Mouse (Mus musculus) layer of hippocampus, postnatal 10 days (tissue): Measurements from ENCODE around the gene Irak4. TPM values are rescaled to one million over a fixed set of nuclear protein-coding genes. Genes with fewer than 3 reads are reported as not detected.

Experiments used
- DNase-seq, 2 experiments: peaks; one replicate each; pipeline ENCODE4 v3.0.0; 2021; ENCODE audit warnings: low spot score in 2 of 2
- total RNA-seq, 2 experiments: library from RNA; stranded (reverse); gene quantifications; 2 replicates each; pipeline ENCODE4 v1.2.3; 2021

Gene Irak4
- total RNA-seq, 2 experiments from 2014 or later = 1.7 to 1.9 TPM

DNA sequence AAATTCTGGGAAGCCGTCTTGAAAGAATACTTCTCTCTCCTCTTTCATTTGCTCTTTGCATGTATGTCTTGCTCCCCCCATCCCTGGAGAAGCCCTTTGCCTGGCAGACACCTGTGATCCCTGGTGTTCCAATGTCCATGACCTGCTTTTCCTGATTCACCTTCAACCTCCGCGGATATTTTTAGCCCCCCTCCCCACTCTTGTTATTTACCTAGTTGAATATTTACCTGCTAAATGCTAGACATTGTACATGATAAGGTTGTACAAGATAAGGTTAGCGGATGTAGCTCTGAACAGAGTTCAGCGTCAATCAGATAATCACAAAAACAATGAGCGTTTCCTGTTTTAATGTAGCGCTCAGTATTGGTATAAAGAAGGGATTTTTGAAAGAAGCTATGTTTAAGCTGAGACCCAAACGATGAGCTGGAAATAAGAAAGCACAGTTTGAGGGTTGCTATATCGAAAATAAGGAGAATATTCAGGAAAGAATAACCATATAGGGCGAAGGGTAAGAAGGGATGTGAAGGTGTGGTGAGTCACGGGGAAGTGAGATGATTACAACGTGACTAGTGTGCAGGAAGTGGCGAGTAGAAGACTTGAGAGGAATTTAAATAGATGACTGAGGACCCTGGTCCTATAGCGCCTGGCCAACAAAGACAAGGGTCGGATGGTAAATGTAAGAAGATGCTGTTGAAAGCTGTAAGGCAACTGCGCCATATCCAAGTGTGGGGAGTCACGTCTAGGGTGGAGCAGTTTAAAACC is 15.6 kb downstream of the Irak4 start:
- no peak for DNase-seq

DNA sequence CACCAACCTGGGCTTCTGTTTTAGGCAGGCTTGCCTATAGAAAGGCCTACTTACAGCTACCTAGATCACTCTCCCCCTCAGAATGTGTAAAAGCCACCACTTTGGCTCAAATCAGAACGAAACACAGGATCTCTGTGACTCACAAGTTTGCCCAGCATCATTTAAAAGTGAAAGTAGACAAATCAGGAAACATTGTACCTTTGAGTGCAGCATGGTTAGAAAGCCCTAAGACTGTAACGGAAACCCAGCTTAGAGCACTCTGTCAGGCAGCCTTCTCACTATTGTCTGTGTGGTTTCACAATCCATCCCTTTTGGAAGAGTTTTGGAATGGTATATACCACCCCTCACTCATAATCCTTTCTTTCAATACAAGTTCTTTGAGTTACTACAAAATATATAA is 21.5 kb downstream of the Irak4 start:
- DNase-seq = no peak

DNA sequence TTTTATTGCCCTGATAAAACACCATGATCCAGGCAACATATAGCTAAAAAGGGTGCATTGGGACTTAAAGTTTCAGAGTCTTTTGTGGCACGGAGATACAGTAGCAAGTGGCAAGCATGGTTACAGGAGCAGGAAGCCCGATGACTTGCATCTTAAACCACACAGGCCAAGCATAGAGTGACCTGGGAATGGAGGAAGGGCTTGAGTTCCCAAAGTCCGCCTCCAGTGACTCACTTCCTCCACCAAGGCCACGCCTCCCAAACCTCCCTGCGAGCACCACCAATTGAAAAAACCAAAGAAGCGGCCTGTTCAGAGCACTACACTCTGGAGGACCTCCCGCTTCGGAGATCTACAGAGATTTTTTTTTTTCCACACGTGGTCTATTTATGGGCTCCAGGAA is 22.4 kb downstream of the Irak4 start:
- DNase-seq = no peak

DNA sequence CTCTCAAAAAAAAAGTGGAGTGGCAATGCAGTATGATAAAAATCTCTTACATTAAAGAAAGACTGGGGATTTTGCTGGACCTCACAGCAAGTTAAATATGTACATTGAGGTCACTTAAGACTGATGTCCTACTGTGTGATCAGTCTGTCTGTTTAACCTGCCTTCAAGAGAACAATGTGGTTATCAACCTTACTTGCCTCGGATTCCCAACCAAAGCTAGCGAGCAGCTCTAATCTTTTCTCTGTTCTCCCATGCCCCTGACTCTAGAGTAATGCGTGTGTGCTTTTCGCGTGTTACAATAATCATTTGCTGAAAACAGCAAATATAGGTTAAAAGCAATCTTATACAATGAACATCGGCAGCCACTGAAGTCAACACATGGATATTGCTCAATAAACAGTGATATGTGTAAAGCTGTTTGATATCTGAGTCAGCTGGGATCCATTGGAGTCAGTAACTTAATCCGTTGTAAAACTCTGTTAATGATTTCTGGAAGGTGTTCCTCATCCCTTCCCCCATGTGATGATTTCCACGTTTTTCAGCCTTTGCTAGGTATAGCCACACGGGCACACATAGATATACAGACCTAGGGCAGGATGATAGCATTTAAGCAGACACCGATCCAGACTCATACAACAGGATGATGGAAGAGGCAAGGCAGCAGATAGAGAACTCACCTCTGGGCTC is 25.2 kb downstream of the Irak4 start:
- no peak for DNase-seq

DNA sequence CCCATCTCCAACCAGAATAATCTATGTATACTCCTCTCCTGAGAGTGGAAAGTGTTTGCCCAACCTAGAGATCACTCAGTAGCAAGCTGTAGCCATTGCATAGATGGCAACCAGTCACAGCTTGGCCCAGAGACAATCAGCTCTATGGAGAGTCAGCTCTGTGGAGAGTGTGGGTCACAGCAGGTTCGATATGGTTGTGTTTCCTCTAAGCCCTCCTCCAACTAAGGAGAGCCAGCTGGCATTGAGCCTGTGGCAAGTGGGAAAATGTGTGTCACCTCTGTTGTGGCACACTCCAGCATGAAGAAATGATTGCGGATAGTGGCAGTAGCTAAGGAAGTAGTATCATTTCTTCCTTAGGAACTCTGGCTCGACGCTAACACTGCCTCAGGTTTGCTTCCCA is 28.1 kb downstream of the Irak4 start:
- no peak for DNase-seq

DNA sequence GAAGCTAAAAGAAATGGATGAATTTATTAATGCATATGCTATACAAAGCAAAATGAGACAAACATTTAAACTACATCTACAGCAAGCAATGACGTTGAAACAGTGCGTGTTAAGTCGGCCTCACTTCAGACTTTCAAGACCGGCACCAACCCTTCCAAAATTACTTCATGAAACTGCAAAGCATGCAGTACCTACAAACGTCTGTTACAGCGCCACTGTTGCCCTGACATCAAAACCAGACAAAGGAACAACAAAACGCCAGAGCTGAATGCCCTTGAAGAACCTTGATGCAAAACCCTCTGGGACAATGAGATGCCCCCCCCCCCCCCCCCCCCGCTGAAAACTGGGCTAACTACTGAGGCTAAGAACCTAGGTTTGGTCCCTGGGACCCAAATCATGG is 29.3 kb downstream of the Irak4 start:
- DNase-seq = no peak

DNA sequence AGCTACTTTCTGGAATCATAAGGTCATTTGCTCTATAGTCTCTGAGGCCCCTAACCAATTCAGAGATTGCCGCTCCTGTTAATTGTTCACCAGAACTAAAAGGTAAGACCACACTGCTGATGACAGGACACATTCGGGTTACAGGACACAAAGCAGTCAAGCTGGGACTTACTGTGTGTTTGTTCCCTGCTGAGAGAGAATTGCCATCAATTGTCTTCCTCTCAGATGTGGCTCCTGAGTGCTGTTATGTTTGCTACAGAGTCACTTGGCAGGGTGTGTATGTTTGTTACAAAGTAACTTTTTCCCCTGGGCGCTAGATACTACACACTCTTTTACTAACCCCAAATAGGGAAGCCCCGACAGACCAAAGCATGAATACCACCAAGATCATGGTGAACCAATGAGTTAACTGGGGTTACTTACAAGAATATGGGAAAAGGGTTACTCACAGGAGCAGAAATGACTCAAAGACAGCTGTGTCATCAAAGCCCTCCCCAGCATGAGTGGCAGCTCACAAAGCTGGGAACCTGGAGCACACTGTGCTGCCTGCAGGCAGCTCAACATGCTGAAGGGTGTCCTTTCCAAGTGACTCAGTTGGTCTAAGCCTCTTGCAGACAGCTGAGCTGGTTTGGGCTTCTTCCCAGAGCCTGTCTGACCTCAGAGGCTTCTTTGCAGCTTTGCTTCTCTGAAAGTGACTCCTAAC is 31.3 kb downstream of the Irak4 start:
- DNase-seq = no peak

DNA sequence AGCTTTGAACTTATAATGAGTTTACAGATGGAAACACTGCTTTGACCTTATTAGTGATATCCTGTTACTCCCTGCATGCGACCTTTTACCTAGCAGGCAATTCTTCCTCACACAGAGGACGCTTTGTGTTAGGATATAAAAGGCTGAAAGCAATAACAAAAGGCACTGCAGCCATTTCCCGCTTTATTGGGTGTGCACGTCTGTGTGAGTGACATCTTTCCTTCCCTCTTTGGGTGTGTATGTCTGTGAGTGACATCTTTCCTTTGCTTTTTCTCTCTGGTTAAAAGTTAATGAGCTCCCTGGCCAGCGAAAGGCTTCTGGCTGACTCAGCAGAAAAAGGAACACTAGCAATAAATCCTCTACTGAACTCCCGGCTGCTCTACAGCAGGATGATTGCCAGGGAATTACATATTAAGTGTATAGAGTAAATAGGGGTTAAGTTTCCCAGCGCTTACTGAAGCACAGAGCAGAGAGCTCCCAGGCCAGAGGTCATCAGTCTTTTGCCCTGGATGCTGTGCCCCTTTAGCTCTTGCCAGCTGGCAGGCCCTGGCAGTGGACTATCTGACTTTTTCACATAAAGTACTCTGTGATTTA is 38.7 kb downstream of the Irak4 start:
- no peak for DNase-seq

DNA sequence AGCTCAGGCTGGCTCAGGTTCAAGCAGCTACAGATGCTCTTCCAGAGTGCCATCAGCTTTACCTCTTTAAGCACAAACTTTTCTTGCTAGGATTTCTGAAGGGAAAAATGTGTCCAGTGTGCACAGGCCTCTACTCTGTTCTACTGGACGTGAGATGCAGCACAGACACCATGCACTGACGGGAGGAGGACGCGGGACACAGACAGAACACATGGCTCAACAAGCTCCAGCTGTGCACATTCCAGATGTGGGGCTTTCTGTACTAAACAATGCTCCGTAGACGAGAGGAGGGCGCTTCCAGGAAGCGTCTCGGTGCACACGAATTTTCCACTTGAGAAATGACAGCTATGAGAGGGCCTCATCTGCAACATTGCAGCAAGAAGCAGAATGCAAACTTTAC is 39.7 kb downstream of the Irak4 start:
- no peak for DNase-seq

DNA sequence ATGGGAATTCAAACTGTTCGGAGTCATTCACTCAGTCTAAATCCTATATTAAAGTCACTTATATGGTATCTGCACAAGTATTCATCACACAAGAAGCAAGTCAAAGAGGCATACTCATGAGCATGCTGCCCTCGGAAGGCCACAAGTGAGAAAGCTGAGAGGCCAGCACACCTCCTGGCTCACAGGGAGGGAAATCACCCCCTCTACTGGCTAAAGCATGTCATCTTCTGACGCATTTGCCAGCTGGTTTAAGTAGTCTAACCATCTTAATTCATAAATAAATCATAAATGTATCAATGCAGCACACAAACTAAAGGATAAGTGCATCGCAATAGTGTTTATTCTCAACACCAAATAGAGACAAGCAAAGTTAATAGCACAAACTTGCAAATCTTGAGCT is 41.3 kb downstream of the Irak4 start:
- DNase-seq = no peak

DNA sequence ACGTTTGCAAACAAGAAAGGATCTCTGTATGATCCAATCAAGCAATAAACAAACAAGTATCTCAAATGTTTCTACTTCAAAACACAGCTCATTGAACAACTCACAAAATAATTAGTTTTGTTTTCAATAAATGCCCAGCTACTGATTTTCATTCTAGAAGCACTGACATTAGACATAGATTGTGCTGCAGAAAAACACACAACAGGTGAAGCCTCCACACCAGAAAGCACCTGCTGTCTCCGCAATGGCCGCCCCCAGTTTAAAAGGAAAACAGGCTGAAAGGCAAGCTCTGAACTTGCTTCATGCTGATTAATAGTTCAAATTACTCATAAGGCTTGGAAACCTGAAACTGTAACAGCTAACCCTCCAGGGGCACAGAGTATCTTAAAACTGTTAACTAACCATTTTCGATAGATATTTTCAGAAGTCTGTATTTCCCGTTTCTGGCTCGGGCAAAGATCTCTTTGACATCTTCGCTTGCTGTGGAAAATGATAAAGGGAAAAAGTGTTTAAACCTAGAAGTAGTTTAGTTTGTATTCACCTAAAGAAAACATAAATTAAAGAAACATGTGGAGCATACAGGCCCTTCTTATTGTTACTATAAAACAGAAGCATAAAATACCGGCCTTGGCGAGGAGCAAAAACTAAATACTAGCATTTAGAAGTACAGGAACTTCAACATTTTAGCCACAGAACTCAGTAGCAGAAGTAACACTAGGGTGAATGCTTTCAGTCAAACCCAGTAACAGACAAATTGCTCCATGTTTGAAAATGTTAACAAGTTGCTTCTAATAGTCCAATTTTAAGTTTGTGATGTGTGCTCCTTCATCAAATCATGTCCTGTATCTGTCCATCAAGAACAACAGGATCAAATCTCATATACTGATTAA is 44.6 kb downstream of the Irak4 start:
- DNase-seq = no peak

DNA sequence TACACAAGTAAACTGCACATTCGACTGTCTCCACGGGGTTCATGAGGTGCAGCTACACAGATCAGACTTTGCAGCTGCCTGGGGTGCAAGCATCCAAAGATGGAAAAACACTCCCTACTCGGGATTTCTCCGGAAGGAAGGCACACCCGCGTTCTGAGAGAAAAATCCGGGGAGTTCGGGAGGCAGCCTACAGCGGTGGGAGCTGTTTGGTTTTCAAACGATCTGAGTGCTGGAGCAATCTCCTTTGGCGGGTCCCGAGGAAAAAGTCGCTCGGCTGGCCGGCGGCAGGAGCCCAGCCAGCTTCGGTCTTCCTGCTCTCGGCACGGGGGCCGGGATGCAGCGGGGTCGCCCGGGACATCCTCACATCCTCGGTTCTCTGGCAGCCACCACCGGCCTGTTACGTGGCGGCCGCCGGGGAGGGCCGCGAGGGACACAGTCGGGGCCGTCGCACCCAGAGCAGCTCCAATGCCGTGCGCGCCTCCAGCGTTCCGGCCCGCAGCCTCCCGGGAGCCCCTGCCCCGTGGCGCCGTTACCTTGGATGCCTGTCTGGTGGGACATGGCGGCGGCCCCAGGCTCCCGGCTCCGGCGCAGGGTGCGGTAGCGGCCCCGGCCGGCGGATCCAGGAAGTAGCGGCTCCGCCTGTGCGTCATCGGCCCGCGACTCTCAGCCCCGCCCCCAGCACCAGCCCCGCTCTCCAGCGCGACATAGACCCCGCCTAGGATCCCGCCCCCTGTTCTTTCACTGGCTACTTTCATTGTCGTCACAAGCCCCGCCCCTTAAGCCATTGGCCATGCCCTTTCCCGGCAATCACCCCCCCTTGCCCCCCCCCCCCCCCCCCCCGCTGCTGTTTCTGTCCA is 46.0 kb downstream of the Irak4 start, which contains the start of gene Twf1:
Twf1 (minus strand) TSS at position 671 of the 857 bp plus-strand sequence.
- peak; percentile 98 to 99 for DNase-seq

DNA sequence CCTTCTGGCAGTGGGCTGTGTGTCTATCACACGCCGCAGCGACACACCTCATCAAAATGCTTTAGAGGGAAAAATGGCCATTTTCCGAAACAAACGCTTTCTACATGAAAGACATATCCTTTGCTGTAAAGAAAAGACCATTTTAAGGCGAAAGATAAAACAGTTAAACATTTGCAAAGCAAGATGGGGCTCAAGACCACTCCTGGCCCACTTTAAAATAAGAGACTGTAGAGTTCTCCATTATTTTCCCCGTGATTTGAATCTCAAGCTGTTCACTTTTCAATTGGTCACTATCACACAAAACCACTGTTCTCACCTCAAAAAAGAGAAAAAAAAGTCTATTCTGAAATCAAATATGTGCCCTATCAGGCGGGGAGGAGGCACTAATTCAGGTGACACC is 46.6 kb downstream of the Irak4 start:
- DNase-seq = no peak

DNA sequence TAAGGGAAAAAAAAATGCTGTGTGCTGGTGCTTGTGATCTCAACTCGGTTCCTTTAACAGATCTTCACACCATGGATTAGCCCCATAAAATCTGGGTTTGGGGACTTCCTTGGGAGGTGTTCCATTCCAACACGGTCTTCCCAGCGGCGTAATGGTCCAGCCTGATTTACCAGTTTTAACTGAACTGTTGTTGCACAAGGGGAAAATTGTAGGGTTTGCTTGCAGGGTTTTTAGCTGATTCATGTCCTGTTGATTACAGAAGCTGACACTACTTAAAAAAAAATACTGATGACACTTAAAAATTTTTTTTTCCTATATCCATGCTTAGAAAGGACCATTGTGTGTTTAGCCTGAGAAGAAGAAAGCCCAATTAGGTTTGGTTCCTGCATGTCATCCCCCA is 47.9 kb downstream of the Irak4 start:
- DNase-seq = no peak

DNA sequence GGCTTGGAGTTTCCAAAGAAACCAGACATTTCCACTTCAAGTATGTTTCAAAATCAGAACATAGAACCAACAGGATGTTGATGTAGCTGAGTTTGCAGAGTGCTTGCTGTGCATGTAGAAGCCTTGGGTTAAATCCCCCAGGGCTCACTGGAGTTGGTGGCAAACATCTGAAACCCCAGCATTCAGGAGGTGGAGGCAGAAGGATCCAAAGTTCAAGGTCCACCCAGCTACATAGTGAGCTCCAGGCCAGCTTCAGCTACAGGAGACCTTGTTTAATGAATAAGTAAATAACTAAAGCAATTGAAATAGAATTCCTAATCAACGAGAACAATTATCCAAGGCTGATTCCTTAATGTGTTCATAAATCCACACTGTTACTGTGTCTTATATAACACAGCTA is 50.1 kb downstream of the Irak4 start:
- DNase-seq = no peak

DNA sequence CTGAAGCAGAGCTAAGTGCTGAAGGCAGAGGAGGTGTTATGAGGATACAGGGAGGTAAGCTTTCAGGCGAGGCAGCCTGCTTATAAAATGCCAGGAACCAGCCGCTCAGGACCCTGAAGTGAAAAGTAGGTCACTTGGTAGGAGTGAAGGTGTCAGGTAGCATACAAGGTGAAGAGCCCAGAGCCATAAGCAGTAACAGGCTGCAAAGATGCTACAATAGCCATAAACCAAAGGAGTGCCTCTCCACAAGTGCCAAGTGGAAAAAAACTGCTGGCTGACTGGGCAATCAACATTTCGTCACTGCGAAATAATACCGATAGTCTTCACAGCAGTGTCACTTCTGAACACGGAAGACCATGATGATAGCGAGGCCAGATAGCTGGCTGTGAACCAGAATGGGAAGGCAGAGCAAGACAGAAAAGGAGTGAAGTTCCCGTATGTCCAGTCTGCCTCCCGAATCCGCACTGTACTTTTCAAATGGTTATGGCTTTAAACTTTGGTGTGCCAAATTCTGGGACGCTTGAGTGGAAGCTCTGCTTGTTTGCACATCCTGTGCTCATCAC is 56.8 kb downstream of the Irak4 start:
- no peak for DNase-seq

DNA sequence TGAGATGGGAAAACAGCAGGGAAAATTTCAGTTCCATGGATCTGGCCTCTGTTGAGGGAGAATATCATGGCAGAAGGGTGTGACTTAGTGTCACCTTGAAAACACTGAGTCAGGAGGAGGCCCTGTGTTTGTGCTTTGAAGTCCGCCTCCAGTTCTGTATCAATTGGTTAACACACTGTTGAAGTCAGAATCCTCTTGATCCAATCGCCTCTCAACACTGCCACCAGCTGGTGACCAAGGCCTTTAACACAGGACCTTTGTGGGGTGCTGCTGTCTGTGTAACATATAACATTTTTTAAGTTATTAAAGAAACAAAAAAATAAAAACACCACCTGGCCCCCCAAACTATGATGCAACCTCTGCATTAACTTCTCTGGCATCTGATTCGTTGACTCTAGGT is 57.9 kb downstream of the Irak4 start:
- DNase-seq = peak; percentile 42 to 47

DNA sequence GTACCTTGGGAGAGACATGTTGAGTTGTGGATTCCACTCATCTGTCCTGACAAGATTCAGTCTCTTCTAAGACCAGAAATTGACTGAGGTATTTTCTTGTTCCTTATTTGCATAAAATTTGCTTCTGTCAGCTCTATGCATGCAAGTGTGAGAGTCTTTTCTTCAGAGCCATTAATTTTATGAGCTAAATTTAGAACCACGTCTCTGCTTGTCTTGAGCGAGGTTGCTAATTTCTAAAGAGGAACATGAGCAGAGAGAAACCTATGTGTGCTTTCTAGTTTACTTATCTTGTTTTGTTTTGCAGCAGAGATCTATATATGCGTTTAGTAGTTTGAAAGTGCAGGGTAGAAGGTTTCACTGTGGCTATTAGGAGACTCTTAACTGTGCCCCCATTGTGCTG is 59.0 kb downstream of the Irak4 start:
- DNase-seq = no peak

DNA sequence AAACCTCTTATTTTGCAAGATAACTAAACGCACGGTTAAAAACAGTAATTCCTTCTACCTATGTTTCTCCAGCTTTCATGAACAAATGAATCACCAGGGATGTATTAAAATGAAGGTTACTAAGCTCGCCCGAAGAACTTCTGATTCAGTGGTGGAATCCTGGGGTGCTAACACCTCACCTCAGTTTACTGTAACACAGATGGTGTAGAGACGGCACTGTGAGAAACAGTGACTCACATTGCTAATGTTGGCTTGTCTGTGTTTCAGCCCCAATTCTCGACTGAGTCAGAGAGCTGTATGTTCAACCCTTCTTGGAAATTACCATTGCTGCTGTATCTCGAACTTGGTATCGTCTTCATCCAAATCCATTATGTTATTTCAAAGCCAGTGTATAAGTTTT is 64.3 kb downstream of the Irak4 start:
- DNase-seq = no peak

DNA sequence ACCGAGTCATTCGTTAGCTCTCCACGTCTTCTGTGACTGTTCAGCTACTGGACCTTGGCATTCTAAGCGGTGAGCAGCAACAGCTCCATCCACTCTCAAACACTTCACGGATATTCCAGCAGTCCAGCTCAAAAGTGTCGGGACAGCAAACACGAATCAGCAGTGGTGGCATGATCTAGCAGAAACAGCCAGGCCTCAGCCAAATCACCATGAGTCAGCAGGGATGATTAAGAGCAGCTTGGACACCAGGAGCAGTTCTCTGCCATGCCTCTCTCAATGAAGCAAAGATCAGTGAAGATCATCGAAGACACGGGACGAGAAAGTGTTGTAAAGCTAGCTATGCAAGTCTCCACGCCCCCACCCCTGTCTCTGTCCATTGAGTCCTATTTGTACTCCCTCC is 72.6 kb downstream of the Irak4 start:
- no peak for DNase-seq
